Mouse (Mus musculus) frontal cortex, adult 2 months (tissue): Measurements from ENCODE around the gene Dnase1l3. TPM values are rescaled to one million over a fixed set of nuclear protein-coding genes. Genes with fewer than 3 reads are reported as not detected.

Experiments
- DNase-seq, 2 experiments: peaks; one replicate each; pipeline ENCODE4 v3.0.0; 2022; ENCODE audit warnings: low spot score in 1 of 2; ENCODE audit errors: extremely low spot score in 1 of 2
- polyA plus RNA-seq: library from polyadenylated mRNA; depleted of rRNA; stranded (reverse); fragments of >200 nt; gene quantifications from 2 replicates; pipeline ENCODE4 v1.2.3, GENCODE M21; 2012; rRNA removed

Dnase1l3 gene
- 0.08 TPM in 2 replicates for polyA plus RNA-seq

- peak in 1 of 2 experiments; percentile 44 for DNase-seq
Measured at GRCm38 (mm10) chr14:7994271-7994767, at the start of gene Dnase1l3. Gene Dnase1l3 (minus strand): TSS chr14:7994573.

- DNase-seq, result no peak
Measured at GRCm38 (mm10) chr14:8042577-8042976, 48.2 kb upstream of the Dnase1l3 start.

- no peak for DNase-seq
Measured at GRCm38 (mm10) chr14:8042120-8042519, 47.7 kb upstream of the Dnase1l3 start.

- DNase-seq, result no peak
Measured at GRCm38 (mm10) chr14:8040911-8041678, 46.7 kb upstream of the Dnase1l3 start.

GRCm38 (mm10) chr14:8040179-8040578, 45.8 kb upstream of the Dnase1l3 start:
- DNase-seq, result no peak

GRCm38 (mm10) chr14:8038791-8039448, 44.5 kb upstream of the Dnase1l3 start:
- DNase-seq, result peak in 1 of 2 experiments; percentile 68

- DNase-seq, result no peak
Measured at GRCm38 (mm10) chr14:8038150-8038549, 43.8 kb upstream of the Dnase1l3 start.

GRCm38 (mm10) chr14:8036406-8036805, 42.0 kb upstream of the Dnase1l3 start:
- no peak for DNase-seq

- DNase-seq, result no peak
Measured at GRCm38 (mm10) chr14:8035951-8036350, 41.6 kb upstream of the Dnase1l3 start.

GRCm38 (mm10) chr14:8034561-8034960, 40.2 kb upstream of the Dnase1l3 start:
- DNase-seq, result no peak

- DNase-seq, result peak; percentile 28 to 67
Measured at GRCm38 (mm10) chr14:8032087-8032944, 37.9 kb upstream of the Dnase1l3 start.

- no peak for DNase-seq
Measured at GRCm38 (mm10) chr14:8030535-8030934, 36.2 kb upstream of the Dnase1l3 start.

GRCm38 (mm10) chr14:8029752-8030151, 35.4 kb upstream of the Dnase1l3 start:
- DNase-seq, result no peak

- DNase-seq, result no peak
Measured at GRCm38 (mm10) chr14:8028086-8028485, 33.7 kb upstream of the Dnase1l3 start.

GRCm38 (mm10) chr14:8026769-8027531, 32.6 kb upstream of the Dnase1l3 start:
- peak in 1 of 2 experiments; percentile 17 for DNase-seq

GRCm38 (mm10) chr14:8024936-8025335, 30.6 kb upstream of the Dnase1l3 start:
- DNase-seq, result no peak

- DNase-seq, result no peak
Measured at GRCm38 (mm10) chr14:8024469-8024868, 30.1 kb upstream of the Dnase1l3 start.

- no peak for DNase-seq
Measured at GRCm38 (mm10) chr14:8020546-8020945, 26.2 kb upstream of the Dnase1l3 start.

- no peak for DNase-seq
Measured at GRCm38 (mm10) chr14:8020011-8020410, 25.6 kb upstream of the Dnase1l3 start.

GRCm38 (mm10) chr14:8016951-8017350, 22.6 kb upstream of the Dnase1l3 start:
- DNase-seq, result no peak
